Mouse (Mus musculus): Measurements from ENCODE around the gene Arnt2.
A peak's percentile ranks its signal among the peaks of the same experiment; 100 is the strongest.

Gene Arnt2

DNA sequence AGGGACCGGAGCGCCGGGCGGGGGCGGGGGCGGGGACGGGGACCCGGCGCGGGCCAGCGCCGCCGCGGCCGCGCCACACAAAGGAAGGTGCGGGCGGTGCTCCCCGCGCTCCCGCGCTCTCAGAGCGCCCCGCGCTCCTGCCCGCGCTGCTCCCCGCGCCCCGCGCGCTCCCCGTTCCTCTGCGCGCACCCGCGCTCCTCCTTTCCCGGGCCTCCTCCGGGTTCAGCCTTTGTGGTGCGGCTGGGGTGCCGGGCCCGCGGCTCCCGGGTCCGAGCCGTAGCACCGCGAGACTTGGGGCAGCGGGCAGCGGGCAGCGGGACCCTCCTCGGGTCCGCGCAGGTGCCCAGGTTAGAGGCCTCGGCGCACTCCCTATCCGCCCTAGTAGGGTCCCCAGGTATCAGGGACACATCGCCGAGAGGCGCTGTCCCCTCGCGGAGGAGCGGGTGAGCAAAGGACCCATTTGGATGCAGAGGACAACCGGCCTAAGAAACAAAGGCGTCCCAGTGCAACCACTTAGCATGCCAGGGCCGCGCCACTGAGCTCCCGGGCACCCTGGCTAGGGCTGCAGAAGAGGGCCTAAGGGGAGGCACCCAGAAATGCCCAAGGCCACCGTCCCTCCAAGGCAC lies at the start of gene Arnt2:
Gene Arnt2, minus strand, starts transcription at position 281 of the 626 bp plus-strand sequence.
- peak in 1 of 2 experiments; percentile 24 for DNase-seq (ENCODE audit: low spot score in 2 of 2)

DNA sequence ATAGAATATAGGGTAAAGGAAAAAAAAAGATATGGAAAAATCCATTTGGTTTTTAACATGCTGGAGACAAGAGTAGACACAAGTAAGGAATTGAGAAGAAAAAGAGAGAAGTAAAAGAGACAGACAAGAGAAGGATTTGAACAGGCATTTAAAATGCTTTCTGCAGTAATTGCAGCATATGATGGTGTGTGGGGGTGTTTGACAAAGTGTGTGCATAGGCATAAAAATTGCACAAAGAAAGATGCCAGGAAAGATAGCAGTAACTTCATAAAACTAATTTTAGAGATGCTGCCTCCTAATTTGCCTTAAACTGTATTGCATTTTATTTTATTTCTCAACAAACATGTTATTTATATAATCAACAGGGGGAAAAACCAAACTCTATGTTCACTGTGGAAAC lies 41.7 kb upstream of the Arnt2 start:
- no peak for DNase-seq (ENCODE audit: low spot score in 2 of 2)

GRCm38 (mm10) chr7:84449066-84449465 lies 39.1 kb upstream of the Arnt2 start:
- DNase-seq (ENCODE audit: low spot score in 2 of 2): no peak

DNA sequence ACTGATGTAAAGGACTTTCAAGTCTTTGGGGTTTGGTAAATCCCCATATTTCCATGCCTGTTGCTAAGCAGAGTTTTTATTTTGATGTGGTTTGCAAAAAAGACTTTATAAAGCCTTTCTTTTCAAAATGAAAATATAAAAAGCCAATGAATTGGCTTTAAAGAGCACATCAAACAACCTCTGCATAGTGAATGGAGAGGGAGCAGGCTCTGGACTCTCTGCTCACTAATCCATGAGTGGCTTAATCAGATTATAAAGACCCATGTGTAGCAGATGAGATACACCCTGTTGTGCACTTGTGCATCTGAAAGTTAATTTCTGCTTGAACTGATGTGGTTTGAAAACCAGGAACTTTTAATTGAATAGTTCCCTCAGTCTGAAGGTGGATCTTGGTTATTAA lies 38.5 kb upstream of the Arnt2 start:
- no peak for DNase-seq (ENCODE audit: low spot score in 2 of 2)

DNA sequence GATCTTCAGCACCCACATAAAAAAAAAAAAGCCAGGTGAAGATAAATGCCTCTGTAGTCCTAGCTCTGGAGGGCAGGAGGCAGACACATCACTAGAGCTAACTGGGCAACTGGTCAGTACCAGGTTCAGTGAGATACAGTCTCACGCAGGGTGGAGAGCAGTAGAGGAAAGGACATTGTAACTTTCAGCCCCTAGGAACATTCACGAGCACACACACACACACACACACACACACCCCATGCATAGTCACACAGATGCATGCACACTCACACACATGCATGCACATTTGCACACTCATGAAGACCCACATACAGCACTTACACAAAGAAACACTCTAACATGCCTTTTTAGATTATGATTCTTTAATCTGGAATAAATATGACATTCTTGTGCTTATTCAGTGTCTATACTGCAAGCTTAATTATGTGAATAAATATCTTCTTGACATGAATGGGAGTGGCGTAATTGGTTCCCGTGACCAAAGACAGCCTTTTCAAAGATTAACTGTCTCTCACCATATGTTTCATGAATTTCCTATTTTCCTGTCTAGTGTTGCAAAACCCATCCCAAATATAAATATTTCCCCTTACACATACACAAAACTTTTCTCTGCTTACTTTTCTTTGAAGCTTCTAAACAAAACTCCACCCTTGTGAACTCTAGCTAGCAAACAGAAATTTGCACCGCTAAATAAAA lies 37.9 kb upstream of the Arnt2 start:
- DNase-seq (ENCODE audit: low spot score in 2 of 2): no peak

- DNase-seq (ENCODE audit: low spot score in 2 of 2): no peak
Observed at GRCm38 (mm10) chr7:84447060-84447459, 37.1 kb upstream of the Arnt2 start.

DNA sequence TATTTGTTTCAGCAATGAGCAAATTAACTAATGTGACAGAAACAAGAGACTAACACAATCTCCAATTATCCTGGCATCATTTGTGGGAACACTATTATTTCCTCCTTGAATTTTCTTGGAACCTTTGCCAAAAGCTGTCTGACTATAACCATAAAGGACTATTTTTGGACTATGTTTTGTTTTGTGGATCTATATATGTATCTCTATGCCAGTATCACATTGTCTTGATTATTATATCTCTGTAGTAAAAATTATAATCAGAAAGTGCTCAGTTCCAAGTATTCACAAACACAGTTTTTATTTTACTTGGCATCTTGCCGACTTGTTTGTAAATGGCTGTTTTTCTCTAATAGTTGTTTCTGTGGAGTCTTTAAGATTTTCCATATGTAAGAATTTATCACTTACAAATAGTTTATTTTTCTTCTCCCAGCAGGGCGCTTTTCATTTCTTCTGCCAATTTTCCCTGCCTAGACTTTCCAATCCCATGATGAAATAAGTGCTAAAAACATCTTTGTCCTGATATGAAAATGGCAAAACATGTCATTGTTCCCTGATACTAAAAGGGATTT lies 32.5 kb upstream of the Arnt2 start:
- no peak for DNase-seq (ENCODE audit: low spot score in 2 of 2)

GRCm38 (mm10) chr7:84439606-84440005 lies 29.6 kb upstream of the Arnt2 start:
- no peak for DNase-seq (ENCODE audit: low spot score in 2 of 2)

DNA sequence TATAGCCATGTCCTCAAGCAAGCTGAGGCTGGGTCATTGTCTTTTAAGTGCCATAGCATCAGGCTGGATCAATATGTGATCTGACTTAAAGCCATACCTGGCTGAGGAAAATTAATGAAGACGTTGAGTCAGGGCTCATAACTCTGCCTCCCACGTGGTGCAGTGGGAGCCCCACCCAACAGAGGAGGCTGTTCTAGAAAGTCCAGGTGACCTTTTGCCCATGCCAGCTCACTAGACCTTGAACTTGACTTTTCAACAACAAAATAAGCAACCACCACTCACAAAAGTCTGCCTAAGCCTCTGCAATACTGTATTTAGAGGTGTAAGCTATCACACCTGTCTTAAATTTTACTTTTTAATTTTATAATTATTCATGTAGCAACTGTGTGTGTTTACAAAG lies 24.9 kb upstream of the Arnt2 start:
- DNase-seq (ENCODE audit: low spot score in 2 of 2): no peak

DNA sequence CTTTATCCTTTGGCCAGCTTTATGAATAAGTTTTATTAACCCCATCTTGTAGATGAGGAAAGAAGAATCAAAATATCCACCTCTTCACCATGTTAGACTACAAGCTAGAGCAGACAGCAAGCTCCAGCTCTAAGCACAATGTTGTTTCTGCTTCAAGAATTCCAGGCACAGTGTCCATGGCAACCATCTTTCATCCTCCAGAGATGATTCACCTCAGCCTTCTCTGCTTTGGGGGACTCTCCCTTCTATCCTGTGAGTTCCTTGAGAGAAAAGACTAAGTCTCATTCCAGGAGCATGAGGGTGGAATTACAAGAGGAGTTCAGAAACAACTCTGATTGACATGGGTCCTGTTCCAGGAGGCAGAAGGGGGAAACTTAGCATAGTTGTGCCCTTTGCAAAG lies 22.2 kb upstream of the Arnt2 start:
- DNase-seq (ENCODE audit: low spot score in 2 of 2): no peak

GRCm38 (mm10) chr7:84427221-84427620 lies 17.2 kb upstream of the Arnt2 start:
- no peak for DNase-seq (ENCODE audit: low spot score in 2 of 2)

DNA sequence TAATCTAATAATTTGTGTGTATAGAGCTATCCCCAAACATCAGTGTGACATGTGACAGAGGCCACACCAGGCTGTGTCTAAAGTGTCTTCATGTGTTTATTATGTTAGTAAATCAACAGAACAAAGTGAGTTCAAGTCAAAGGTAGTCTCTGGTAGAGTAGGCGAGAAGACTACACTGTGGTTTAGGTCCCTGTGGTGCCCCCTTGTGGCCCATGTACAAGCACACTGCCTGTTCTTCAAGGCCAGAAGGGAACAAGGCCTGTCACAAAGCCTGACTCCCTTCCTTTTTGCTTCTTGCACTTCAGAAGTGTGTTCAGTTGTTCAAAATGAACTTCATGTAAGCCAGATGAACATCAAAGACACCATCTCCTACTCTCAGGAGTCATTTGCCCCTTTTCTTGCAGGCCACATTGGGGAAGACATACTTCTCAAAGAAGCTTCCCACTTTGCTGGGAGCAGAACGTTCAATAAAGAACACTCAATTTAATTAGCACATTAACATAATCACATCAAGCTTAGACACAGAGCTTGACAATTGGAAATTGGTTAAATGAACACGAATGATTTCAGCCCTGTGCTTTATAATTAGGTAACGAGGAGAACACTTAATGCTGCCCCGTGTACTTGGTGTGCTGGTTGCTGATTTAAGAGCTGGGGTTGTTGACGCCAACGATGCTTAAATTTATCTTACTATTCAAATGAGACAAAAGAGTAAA lies 14.9 kb upstream of the Arnt2 start:
- no peak for DNase-seq (ENCODE audit: low spot score in 2 of 2)

DNA sequence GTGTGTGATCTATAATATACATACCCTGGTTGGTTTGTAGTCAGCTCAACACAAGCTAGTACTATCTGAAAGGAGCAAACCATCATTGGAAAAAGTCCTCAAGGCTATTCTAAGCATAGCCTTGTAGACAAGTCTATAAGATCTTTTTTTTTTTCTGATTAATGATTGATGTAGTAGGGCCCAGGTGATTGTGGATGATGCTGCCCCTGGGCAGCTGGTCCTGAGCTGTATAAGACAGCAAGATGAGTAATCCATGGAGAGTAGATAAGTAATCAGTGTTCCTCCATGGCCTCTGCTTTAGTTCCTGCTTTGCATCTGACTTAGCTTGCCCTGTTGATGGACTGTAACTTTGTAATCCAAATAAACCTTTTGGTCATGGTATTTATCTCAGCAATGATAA lies 11.8 kb upstream of the Arnt2 start:
- DNase-seq (ENCODE audit: low spot score in 2 of 2): no peak

DNA sequence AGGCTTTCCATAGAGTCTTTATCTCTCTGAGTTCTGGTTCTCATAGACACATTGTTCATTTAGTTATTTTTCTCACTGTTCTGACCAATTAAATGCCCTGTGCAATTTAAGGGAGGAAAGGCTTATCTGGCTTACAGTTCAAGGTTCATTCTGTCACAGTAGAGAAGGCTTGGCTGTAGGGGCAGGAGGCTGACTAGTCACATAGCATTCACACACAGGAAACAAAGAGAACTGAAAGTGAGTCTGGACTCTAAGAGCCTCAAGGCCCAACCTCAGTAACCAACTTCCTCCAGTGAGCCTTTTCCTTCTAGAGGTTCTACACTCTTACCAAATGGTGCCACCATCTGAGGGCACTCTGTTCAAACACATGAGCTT lies 11.3 kb upstream of the Arnt2 start:
- no peak for DNase-seq (ENCODE audit: low spot score in 2 of 2)

DNA sequence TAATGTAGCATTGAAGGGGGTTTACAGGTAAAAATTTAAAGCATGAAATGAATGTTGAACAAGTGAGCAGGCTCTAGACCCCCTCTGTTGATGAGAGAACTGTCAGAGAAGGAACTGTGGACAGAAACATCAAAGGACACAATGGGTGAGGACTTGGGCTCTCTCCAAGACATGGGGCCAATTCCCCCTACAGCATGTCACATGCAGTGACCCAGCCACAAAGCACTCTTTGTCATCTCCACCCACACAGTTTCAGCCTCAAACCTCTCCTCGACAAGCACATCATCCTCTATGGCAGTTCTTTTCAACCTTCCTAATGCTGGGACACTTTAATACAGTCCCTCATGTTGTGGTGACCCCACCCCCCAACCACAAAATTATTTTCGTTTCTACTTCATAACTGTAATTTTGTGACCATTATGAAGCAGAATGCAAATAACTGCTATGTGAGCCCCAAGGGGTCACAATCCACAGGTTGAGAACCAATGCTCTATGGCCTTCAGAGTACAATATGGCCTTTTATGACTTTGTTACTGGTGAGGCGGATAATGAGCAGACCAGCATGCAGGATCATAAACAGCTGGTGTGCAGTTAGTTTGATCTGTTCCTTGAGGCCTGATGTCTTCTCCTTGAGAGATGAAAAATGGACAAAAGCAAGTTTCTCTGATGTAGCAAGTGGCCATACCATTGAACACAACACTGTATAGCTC lies 10.8 kb upstream of the Arnt2 start:
- no peak for DNase-seq (ENCODE audit: low spot score in 2 of 2)

DNA sequence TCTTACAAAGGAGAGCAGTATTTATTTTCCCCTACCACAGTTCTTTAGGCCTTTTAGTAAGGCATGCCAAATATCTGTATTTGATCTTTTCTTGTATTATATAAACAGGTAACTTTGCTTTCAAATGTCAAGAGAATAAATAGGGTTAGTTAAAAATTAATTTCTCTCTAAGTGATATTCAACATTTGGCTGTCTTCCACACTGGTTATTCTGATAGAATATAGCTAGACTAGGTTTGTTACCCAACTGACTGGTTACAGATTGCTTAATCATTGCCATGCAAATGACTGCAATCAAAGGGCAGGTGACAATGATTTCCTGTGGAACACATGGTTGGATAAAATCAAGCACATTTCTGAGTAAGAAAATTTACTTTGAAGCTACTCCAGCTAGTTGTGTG lies 7.5 kb upstream of the Arnt2 start:
- DNase-seq (ENCODE audit: low spot score in 2 of 2): no peak

DNA sequence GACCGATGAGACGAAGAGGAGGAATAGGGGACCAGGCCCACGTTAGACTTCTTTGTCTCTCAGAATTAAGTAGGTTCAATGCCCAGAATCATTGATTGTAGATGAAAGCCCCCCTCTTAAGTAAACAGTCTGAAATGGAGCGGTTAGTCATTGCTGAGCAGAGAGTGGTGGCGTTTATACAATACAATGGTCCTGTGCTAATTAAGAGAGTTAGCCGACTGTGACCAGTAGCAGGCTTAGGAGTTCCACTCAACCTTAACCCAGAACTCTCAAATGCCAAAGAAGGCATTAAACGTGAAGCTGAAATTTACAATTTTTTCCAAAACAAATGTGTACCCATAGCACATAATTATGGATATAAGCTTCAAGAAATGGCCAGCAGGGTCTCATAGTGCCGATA lies 2.6 kb upstream of the Arnt2 start:
- DNase-seq (ENCODE audit: low spot score in 2 of 2): no peak

GRCm38 (mm10) chr7:84409241-84409895 lies 608 bp downstream of the Arnt2 start:
- peak in 1 of 2 experiments; percentile 19 for DNase-seq (ENCODE audit: low spot score in 2 of 2)

DNA sequence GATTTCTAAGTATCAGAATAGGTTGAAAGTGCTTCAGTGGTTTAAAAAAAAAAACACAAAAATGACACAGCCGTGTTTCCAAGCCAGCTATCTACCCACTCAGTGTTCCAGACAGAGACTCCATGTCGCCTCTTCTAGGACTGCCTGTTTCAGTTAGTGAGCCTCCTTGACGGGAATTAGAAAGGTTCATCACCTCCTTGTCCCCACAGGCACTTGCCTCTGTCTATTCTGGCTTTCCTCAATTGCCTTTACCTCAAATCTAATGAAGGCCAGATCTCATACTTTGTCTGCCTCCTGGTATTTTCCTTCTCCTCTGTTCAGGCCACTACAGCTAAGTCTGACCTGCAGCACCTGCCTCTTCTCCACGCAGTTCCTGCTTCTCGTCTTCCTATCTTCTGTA lies 1.7 kb downstream of the Arnt2 start:
- no peak for DNase-seq (ENCODE audit: low spot score in 2 of 2)

- no peak for DNase-seq (ENCODE audit: low spot score in 2 of 2)
Observed at GRCm38 (mm10) chr7:84403371-84403770, 6.6 kb downstream of the Arnt2 start.

GRCm38 (mm10) chr7:84401641-84402455 lies 8.1 kb downstream of the Arnt2 start:
- DNase-seq (ENCODE audit: low spot score in 2 of 2): no peak

Measured in urinary bladder, postnatal 4 days (tissue).